Mouse (Mus musculus) erythroblast, embryonic 14.5 days (primary cell): ENCODE data around the gene Vmn1r194.

Experiments
- GATA1 ChIP-seq: IDR thresholded peaks from 2 replicates; pipeline ENCODE4 v1.6.1; 2012; ENCODE audit warnings: low read length, inconsistent platforms, mixed read lengths
- TAL1 ChIP-seq: IDR thresholded peaks from 3 replicates; pipeline ENCODE4 v1.6.1; 2012; ENCODE audit warnings: low read length, inconsistent platforms, mixed read lengths

GRCm38 (mm10) chr13:22284578-22284977 is 40.6 kb downstream of the Vmn1r194 start:
- TF ChIP-seq TAL1 (no peak), GATA1 (no peak)
